Mouse (Mus musculus) stomach, postnatal 0 days (tissue): ENCODE measurements at regions not wholly inside any gene's neighbourhood (a gene's known extent, or its start where the extent isn't known, plus 50 kb on each side); places are given as distances from the start of the nearest gene placed in this dataset.

ENCODE experiments used
- ATAC-seq: fragments of 200-750 bp; cut with Nextera tagmentation; 2 replicates; pipeline ENCODE4 v1.8.0; 2017; ENCODE audit not compliant: low FRiP score, low TSS enrichment
- DNase-seq: peaks from one replicate; pipeline ENCODE4 v3.0.0-alpha.2; 2016; ENCODE audit warnings: low spot score
- H3K27ac ChIP-seq: fragments of 300-500 bp; sonication (generic); replicated peaks from 2 replicates; pipeline ENCODE4 v1.5.1; 2014; ENCODE audit warnings: mild to moderate bottlenecking, control low read depth
- H3K27me3 ChIP-seq: fragments of 300-500 bp; sonication (generic); 2 replicates; pipeline ENCODE4 v1.6.1; 2014; ENCODE audit warnings: low read length; ENCODE audit not compliant: control insufficient read depth, insufficient read depth
- H3K36me3 ChIP-seq: fragments of 300-500 bp; sonication (generic); 2 replicates; pipeline ENCODE4 v1.6.1; 2014; ENCODE audit warnings: low read length, mixed read lengths; ENCODE audit not compliant: control insufficient read depth, insufficient read depth
- H3K4me1 ChIP-seq: fragments of 300-500 bp; sonication (generic); replicated peaks from 2 replicates; pipeline ENCODE4 v1.6.1; 2014; ENCODE audit warnings: antibody characterized with exemption; ENCODE audit not compliant: control insufficient read depth, insufficient read depth
- H3K4me2 ChIP-seq: fragments of 300-500 bp; sonication (generic); replicated peaks from 2 replicates; pipeline ENCODE4 v1.6.1; 2014; ENCODE audit warnings: low read depth, mild to moderate bottlenecking, control low read depth, moderate library complexity
- H3K4me3 ChIP-seq: fragments of 300-500 bp; sonication (generic); 2 replicates; pipeline ENCODE4 v1.5.1; 2014; ENCODE audit warnings: low read depth, low read length, control low read depth
- H3K9ac ChIP-seq: fragments of 300-500 bp; sonication (generic); 2 replicates; pipeline ENCODE4 v1.6.1; 2014; ENCODE audit warnings: mild to moderate bottlenecking, low read length, control low read depth, mixed read lengths
- H3K9me3 ChIP-seq: fragments of 300-500 bp; sonication (generic); 2 replicates; pipeline ENCODE4 v1.6.1; 2016; ENCODE audit warnings: low read length; ENCODE audit not compliant: control insufficient read depth
- CTCF ChIP-seq: IDR thresholded peaks from 2 replicates; pipeline ENCODE4 v1.5.1; 2016; ENCODE audit warnings: antibody characterized with exemption, low read depth, mild to moderate bottlenecking, moderate library complexity
- EP300 ChIP-seq: optimal IDR thresholded peaks from 2 replicates; pipeline ENCODE3; 2016; ENCODE audit warnings: antibody characterized with exemption
- WGBS: fragments of 180-500 bp; shearing (Covaris S2); extraction: QIAGEN DNeasy Blood & Tissue Kit; methylation state at CpG from one replicate; pipeline ENCODE4 v1.1.7; 2014; 5-methylcytosine and 5-hydroxymethylcytosine counted together

GRCm38 (mm10) chr8:127662776-127663499 is 599.2 kb downstream of the Pard3 start:
- Histone ChIP-seq H3K9me3 (no peaks in the 10 kb centered on the region), H3K36me3 (no peaks in the 10 kb centered on the region), H3K4me2 (no peak overlapping the region), H3K27ac (no peak overlapping the region), H3K9ac (no peak overlapping the region), H3K27me3 (no peaks in the 10 kb centered on the region), H3K4me3 (no peak overlapping the region), H3K4me1 (no peaks in the 10 kb centered on the region)
- 92% methylated on average over 2 of the region's 2 CpGs for WGBS
- ATAC-seq = no peak
- DNase-seq = no peak
- TF ChIP-seq CTCF (no peak), EP300 (no peak)

DNA sequence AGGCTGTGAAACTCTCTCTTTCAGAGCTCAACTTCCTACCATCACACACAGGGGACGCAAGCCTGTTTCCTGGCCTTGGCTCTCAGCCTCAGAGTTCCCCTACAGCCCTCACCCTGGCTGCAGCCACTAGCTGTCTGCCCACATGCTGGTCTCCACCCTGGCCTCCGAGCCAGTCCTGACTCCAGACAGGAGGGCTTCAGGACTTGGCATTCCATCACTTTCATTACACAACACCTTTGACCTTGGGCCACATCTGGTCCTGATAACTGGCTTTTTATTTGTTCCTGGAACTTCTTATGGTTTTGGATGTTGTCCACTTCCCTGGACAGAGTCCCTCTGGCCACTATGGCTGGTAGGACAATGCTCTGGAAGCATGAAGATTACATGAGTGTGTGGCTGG is 602.9 kb downstream of the Pard3 start:
- no peak for ATAC-seq
- H3K27me3 ChIP-seq = no peaks in the 10 kb centered on the region
- H3K9ac ChIP-seq = no peak overlapping the region
- TF ChIP-seq CTCF (no peak), EP300 (no peak)
- no peaks in the 10 kb centered on the region for H3K9me3 ChIP-seq
- H3K4me2 ChIP-seq = no peak overlapping the region
- no peak overlapping the region for H3K27ac ChIP-seq
- no peak overlapping the region for H3K4me3 ChIP-seq
- no peaks in the 10 kb centered on the region for H3K4me1 ChIP-seq
- DNase-seq = no peak
- H3K36me3 ChIP-seq = no peaks in the 10 kb centered on the region
- 37% methylated on average over 2 of the region's 2 CpGs for WGBS

GRCm38 (mm10) chr8:127668991-127669390 is 605.3 kb downstream of the Pard3 start:
- H3K9ac ChIP-seq = no peak overlapping the region
- DNase-seq (no peak), ATAC-seq (no peak)
- WGBS = 32% methylated on average over 2 of the region's 2 CpGs
- no peaks in the 10 kb centered on the region for H3K36me3 ChIP-seq
- H3K9me3 ChIP-seq = no peaks in the 10 kb centered on the region
- no peak overlapping the region for H3K4me2 ChIP-seq
- H3K27ac ChIP-seq = no peak overlapping the region
- H3K4me3 ChIP-seq = no peak overlapping the region
- TF ChIP-seq EP300 (no peak), CTCF (no peak)
- no peaks in the 10 kb centered on the region for H3K4me1 ChIP-seq
- H3K27me3 ChIP-seq = no peaks in the 10 kb centered on the region

- Histone ChIP-seq H3K27ac (no peak overlapping the region), H3K4me3 (no peak overlapping the region), H3K27me3 (no peaks in the 10 kb centered on the region), H3K36me3 (no peaks in the 10 kb centered on the region), H3K9ac (no peak overlapping the region), H3K4me2 (no peak overlapping the region), H3K9me3 (no peaks in the 10 kb centered on the region), H3K4me1 (no peaks in the 10 kb centered on the region; the same call in 1 of the 2 replicates)
- 73% methylated on average over 1 of the region's 1 CpGs for WGBS
- TF ChIP-seq EP300 (no peak), CTCF (no peak)
- ATAC-seq = no peak
- DNase-seq = no peak
Measured at GRCm38 (mm10) chr8:127674063-127674462, 610.4 kb downstream of the Pard3 start.

- 57% methylated on average over 4 of the region's 4 CpGs for whole genome bisulfite sequencing
- H3K4me2 ChIP-seq = no peak overlapping the region
- no peaks in the 10 kb centered on the region for H3K9me3 ChIP-seq
- ATAC-seq = no peak
- DNase-seq = no peak
- no peak overlapping the region for H3K27ac ChIP-seq
- no peaks in the 10 kb centered on the region for H3K36me3 ChIP-seq
- no peak overlapping the region for H3K9ac ChIP-seq
- TF ChIP-seq CTCF (no peak), EP300 (no peak)
- no peak overlapping the region for H3K4me3 ChIP-seq
- H3K27me3 ChIP-seq = no peaks in the 10 kb centered on the region
- H3K4me1 ChIP-seq = no peaks in the 10 kb centered on the region; the same call in 1 of the 2 replicates
Measured at GRCm38 (mm10) chr8:127675377-127675776, 611.7 kb downstream of the Pard3 start.

GRCm38 (mm10) chr8:127680205-127680604 is 616.5 kb downstream of the Pard3 start:
- Histone ChIP-seq H3K9me3 (no peaks in the 10 kb centered on the region), H3K9ac (no peak overlapping the region), H3K27ac (no peak overlapping the region), H3K27me3 (no peaks in the 10 kb centered on the region), H3K4me1 (no peaks in the 10 kb centered on the region; the same call in 1 of the 2 replicates), H3K4me2 (no peak overlapping the region), H3K4me3 (no peak overlapping the region), H3K36me3 (no peaks in the 10 kb centered on the region)
- 66% methylated on average over 3 of the region's 3 CpGs for WGBS
- DNase-seq (no peak), ATAC-seq (no peak)
- TF ChIP-seq EP300 (no peak), CTCF (no peak)
